9 mouse cellular contexts compared by ENCODE assay signal in the genomic region with DNA sequence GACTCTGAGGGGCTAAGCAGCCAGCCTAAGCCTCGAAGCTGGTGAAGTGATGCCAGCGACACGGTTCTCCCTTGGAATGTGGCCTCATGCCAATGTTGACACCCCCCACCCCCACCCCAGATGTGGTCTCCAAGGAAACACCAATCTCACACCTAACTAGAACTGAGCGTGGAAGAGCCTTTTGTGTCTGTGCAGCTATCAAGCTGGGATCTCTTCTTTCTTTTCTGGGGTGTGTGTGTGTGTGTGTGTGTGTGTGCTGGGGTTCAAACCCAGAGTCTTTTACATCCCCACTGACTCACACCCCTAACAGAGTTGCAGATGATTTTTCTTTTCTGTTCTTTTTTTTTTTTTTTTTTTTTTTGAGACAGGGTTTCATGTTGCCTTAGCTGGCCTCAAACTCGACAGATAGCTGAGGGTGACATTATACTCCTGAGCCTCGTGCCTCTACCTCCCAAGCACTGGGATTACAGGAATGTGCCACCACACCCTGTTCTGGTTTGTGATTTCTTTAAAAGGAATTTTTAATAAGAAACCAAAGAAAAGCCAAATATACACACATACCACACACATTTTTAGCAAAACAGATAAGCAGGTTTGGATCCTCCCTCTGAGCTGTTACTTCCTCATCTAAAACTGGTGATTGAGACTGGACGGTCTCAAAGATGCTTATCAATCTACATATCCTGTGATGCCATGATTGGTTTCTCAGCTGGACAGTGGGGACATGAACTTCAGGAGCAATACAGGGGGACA. TPM values are rescaled to one million over a fixed set of nuclear protein-coding genes. Genes with fewer than 3 reads are reported as not detected.
DNase-seq lines count a peak whose midpoint lies in the region; ATAC-seq and TF ChIP-seq lines count a peak whose summit lies in the region.
"Had no signal": no experiment of that assay in that cellular context is flagged by ENCODE, and none has a peak within 500 bp of the region (broad histone marks: within the 10 kb centered on the region; RNA-seq: fewer than 3 reads in every experiment).

No protein-coding gene starts in this region.

- ATAC-seq in megakaryocyte, adult 5-6 weeks (ENCODE audit: poor library complexity, severe bottlenecking) = peak; percentile 23

- intact Hi-C loops in left cerebral cortex, adult 2 months (cut with DNase I) = no loop called here
- intact Hi-C loops in left cerebral cortex, postnatal 10 days (cut with DNase I) = no loop called here
- intact Hi-C loops in gastrocnemius, postnatal 36 days (cut with DNase I) = no loop called here

- no peak for DNase-seq in left cerebral cortex, adult 2 months (ENCODE audit: extremely low spot score in 1 of 2, low spot score in 2 of 2)
- no peak for DNase-seq in left cerebral cortex, postnatal 10 days (ENCODE audit: extremely low spot score in 1 of 2, low spot score in 2 of 2)
- DNase-seq in MEL-GATA-1-ER (ENCODE audit: extremely low read depth, low read depth) = peak; percentile 53
- peak; percentile 51 for DNase-seq in fibroblast of lung, adult 2 months (ENCODE audit: low read depth)
- DNase-seq in adrenal gland, postnatal 25 days = no peak
- no peak for DNase-seq in frontal cortex, postnatal 10 days (ENCODE audit: low spot score in 2 of 2)
- no peak for DNase-seq in gastrocnemius, postnatal 36 days
- DNase-seq: right cerebral cortex, postnatal 25 days had no signal

- TF ChIP-seq CTCF in left cerebral cortex, adult 2 months (IDR thresholded peaks at IDR 0.05) = no peak

- no peak overlapping the region for H3K4me3 ChIP-seq in left cerebral cortex, adult 2 months

- H3K27ac ChIP-seq in left cerebral cortex, adult 2 months = 0 out of 2 replicates have a peak overlapping the region, but pooled peaks have one; percentile 11

RNA-seq across cellular contexts. Expression of a gene that starts 29.6 kb away (rescaled TPM):
- 10 to 100 TPM; 13.3 to 15.1 TPM for total RNA-seq in left cerebral cortex, adult 2 months (2021)
- 1 to 10 TPM; 4.9 to 9.5 TPM for total RNA-seq in left cerebral cortex, postnatal 10 days (2021)
- total RNA-seq in megakaryocyte, adult 5-6 weeks (2015) = 59.1 and 68.1 TPM in 2 replicates
- 52.5 and 60.6 TPM in 2 replicates for total RNA-seq in megakaryocyte, adult 5-6 weeks (2017)
- total RNA-seq in adrenal gland, postnatal 25 days (2021) = 58.2 and 64.5 TPM in 2 replicates
- 1 to 10 TPM; 5.2 to 5.9 TPM for total RNA-seq in gastrocnemius, postnatal 36 days (2021)

RNA-seq across cellular contexts. Expression of a gene that starts 30.3 kb away (rescaled TPM):
- 1 to 10 TPM; 2.7 to 3.5 TPM for total RNA-seq in left cerebral cortex, adult 2 months (2021)
- total RNA-seq in left cerebral cortex, postnatal 10 days (2021) = 1 to 10 TPM; 2.7 to 3.4 TPM
- total RNA-seq in megakaryocyte, adult 5-6 weeks (2015) = not detected in 2 replicates
- total RNA-seq in megakaryocyte, adult 5-6 weeks (2017) = 0.08 TPM in 1 of 2 replicates, not detected in the other
- 2.1 and 3.5 TPM in 2 replicates for total RNA-seq in adrenal gland, postnatal 25 days (2021)
- not detected for total RNA-seq in gastrocnemius, postnatal 36 days (2021)

RNA-seq across cellular contexts. Expression of a gene that starts 36.7 kb away (rescaled TPM):
- under 1 TPM; 0.20 to 0.28 TPM for total RNA-seq in left cerebral cortex, adult 2 months (2021)
- total RNA-seq in left cerebral cortex, postnatal 10 days (2021) = 1 to 10 TPM in 1 of 2 experiments, under 1 TPM in 1; 0.79 to 1.1 TPM
- total RNA-seq in megakaryocyte, adult 5-6 weeks (2015) = 12.1 and 12.6 TPM in 2 replicates
- total RNA-seq in megakaryocyte, adult 5-6 weeks (2017) = 12.7 and 16.9 TPM in 2 replicates
- total RNA-seq in adrenal gland, postnatal 25 days (2021) = 1.1 and 1.6 TPM in 2 replicates
- under 1 TPM in 1 of 2 experiments, not detected in 1; 0.92 TPM for total RNA-seq in gastrocnemius, postnatal 36 days (2021)

Comparison
In these comparisons a context has a peak if more than half of its experiments do, and no peak if none do; other contexts are left out.
1. DNase-seq: peak in MEL-GATA-1-ER (single experiment) and fibroblast of lung, adult 2 months (single experiment); none in left cerebral cortex, adult 2 months (0 of 2), left cerebral cortex, postnatal 10 days (0 of 2), adrenal gland, postnatal 25 days (single experiment), frontal cortex, postnatal 10 days (0 of 2) and gastrocnemius, postnatal 36 days (0 of 2).